Mouse (Mus musculus) myocyte (in vitro differentiated cells): Measurements from ENCODE around the gene Srl.

Experiments used
- CEBPB ChIP-seq: IDR thresholded peaks from 2 replicates; pipeline ENCODE4 v1.6.1; 2011; ENCODE audit warnings: mild to moderate bottlenecking, moderate library complexity; ENCODE audit not compliant: poor library complexity, insufficient read depth, severe bottlenecking
- POLR2A ChIP-seq: IDR thresholded peaks from one replicate; pipeline ENCODE4 v1.6.1; 2011; ENCODE audit warnings: low read depth, mild to moderate bottlenecking, control low read depth, moderate library complexity; ENCODE audit not compliant: insufficient read length
- POLR2AphosphoS2 ChIP-seq: IDR thresholded peaks from one replicate; pipeline ENCODE4 v1.6.1; 2011; ENCODE audit warnings: low read depth, control low read depth; ENCODE audit not compliant: insufficient read length
- REST ChIP-seq: IDR thresholded peaks from one replicate; pipeline ENCODE4 v1.6.1; 2011; ENCODE audit warnings: mild to moderate bottlenecking, control low read depth, moderate library complexity; ENCODE audit not compliant: insufficient read depth, insufficient read length

GRCm38 (mm10) chr16:4542236-4542774 lies 689 bp upstream of the Srl start:
- TF ChIP-seq POLR2A = no peak
- no peak for TF ChIP-seq REST
- TF ChIP-seq POLR2AphosphoS2 = no peak
- TF ChIP-seq CEBPB = no peak
